21 mouse cellular contexts compared by ENCODE assay signal in the genomic region with DNA sequence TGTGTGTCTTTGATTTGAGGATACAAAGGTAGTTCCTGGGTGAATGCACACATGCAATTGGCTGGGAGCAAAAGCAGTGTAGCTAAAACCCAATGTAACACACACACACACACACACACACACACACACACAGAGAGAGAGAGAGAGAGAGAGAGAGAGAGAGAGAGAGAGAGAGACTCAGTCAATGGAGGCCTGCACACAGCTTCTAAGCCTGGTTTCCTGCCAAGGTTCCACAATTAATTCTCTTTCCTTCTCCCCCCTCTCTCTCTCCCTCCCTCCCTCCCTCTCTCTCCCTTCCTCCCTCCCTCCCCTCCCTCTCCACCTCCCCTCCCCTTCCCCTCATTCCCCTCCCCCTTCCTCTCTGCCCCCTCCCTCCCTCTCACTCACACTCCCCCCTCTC.
DNase-seq lines count a peak whose midpoint lies in the region; ATAC-seq and TF ChIP-seq lines count a peak whose summit lies in the region.
"Had no signal": no experiment of that assay in that cellular context is flagged by ENCODE, and none has a peak within 500 bp of the region (broad histone marks: within the 10 kb centered on the region; RNA-seq: fewer than 3 reads in every experiment).

No protein-coding gene starts in this region.

- H3K9me3 ChIP-seq in forebrain, embryonic 14.5 days (replicated peaks; ENCODE audit: control insufficient read depth, low read length): no peaks in the 10 kb centered on the region
- H3K9me3 ChIP-seq in forebrain, embryonic 12.5 days: no peaks in the 10 kb centered on the region
- H3K9me3 ChIP-seq in lung, embryonic 14.5 days (ENCODE audit: low read depth, low read length): no peaks in the 10 kb centered on the region
- H3K9me3 ChIP-seq in embryonic facial prominence, embryonic 12.5 days: no peaks in the 10 kb centered on the region
- H3K9me3 ChIP-seq: embryonic facial prominence, embryonic 15.5 days; heart, embryonic 13.5 days had no signal

- peak; percentile 56 for DNase-seq in forebrain, embryonic 14.5 days (ENCODE audit: low spot score)
- peak; percentile 55 for DNase-seq in lung, embryonic 14.5 days
- no peak for DNase-seq in lung, postnatal 36 days
- peak; percentile 76 for DNase-seq in brain, embryonic 14.5 days (ENCODE audit: low read depth)
- no peak for DNase-seq in urinary bladder, postnatal 36 days (ENCODE audit: low spot score in 2 of 2)
- DNase-seq: adrenal gland, postnatal 14 days; cerebellum, adult 18-20 months; cerebellum, adult 9-11 months; cerebellum, postnatal 36 days; gastrocnemius, adult 2 months; gastrocnemius, postnatal 25 days had no signal

- no peak for TF ChIP-seq POLR2A in brain, embryonic 14.5 days (IDR thresholded peaks at IDR 0.05; ENCODE audit: borderline replicate concordance, extremely low read depth, insufficient read depth, insufficient read length, poor library complexity, severe bottlenecking)

- H3K27ac ChIP-seq in forebrain, embryonic 14.5 days (ENCODE audit: low read depth, low read length): no peak overlapping the region
- no peak overlapping the region for H3K27ac ChIP-seq in forebrain, embryonic 12.5 days
- H3K27ac ChIP-seq in lung, embryonic 14.5 days (ENCODE audit: low read depth): no peak overlapping the region
- H3K27ac ChIP-seq in embryonic facial prominence, embryonic 12.5 days: 0 out of 2 replicates have a peak overlapping the region, but pooled peaks have one; percentile 63
- H3K27ac ChIP-seq: embryonic facial prominence, embryonic 15.5 days; gastrocnemius, adult 2 months; heart, embryonic 13.5 days; hindbrain, embryonic 14.5 days had no signal

- no peaks in the 10 kb centered on the region for H3K36me3 ChIP-seq in forebrain, embryonic 14.5 days (ENCODE audit: control insufficient read depth, insufficient read depth, low read length)
- no peaks in the 10 kb centered on the region for H3K36me3 ChIP-seq in forebrain, embryonic 12.5 days (replicated peaks)
- H3K36me3 ChIP-seq in lung, embryonic 14.5 days (ENCODE audit: insufficient read depth): no peaks in the 10 kb centered on the region
- H3K36me3 ChIP-seq in embryonic facial prominence, embryonic 12.5 days: no peaks in the 10 kb centered on the region
- H3K36me3 ChIP-seq: embryonic facial prominence, embryonic 15.5 days; heart, embryonic 13.5 days had no signal

- no peaks in the 10 kb centered on the region for H3K27me3 ChIP-seq in forebrain, embryonic 14.5 days (replicated peaks; ENCODE audit: control insufficient read depth, insufficient read depth, low read length)
- no peaks in the 10 kb centered on the region for H3K27me3 ChIP-seq in forebrain, embryonic 12.5 days
- no peaks in the 10 kb centered on the region for H3K27me3 ChIP-seq in lung, embryonic 14.5 days (ENCODE audit: insufficient read depth, low read length)
- H3K27me3 ChIP-seq in embryonic facial prominence, embryonic 12.5 days: no peaks in the 10 kb centered on the region
- H3K27me3 ChIP-seq: CH12.LX; embryonic facial prominence, embryonic 15.5 days; heart, embryonic 13.5 days; Patski had no signal

- no peaks in the 10 kb centered on the region for H3K4me1 ChIP-seq in forebrain, embryonic 14.5 days (ENCODE audit: control insufficient read depth, insufficient read depth, low read length)
- no peaks in the 10 kb centered on the region for H3K4me1 ChIP-seq in forebrain, embryonic 12.5 days
- peaks cover 5% of the 10 kb centered on the region; the same call in 1 of the 2 replicates for H3K4me1 ChIP-seq in lung, embryonic 14.5 days (ENCODE audit: insufficient read depth)
- H3K4me1 ChIP-seq in embryonic facial prominence, embryonic 12.5 days: peaks cover 20% of the 10 kb centered on the region
- H3K4me1 ChIP-seq: embryonic facial prominence, embryonic 15.5 days had no signal

- H3K9ac ChIP-seq in forebrain, embryonic 14.5 days (ENCODE audit: low read length): no peak overlapping the region
- H3K9ac ChIP-seq in forebrain, embryonic 12.5 days: no peak overlapping the region
- no peak overlapping the region for H3K9ac ChIP-seq in lung, embryonic 14.5 days
- no peak overlapping the region for H3K9ac ChIP-seq in embryonic facial prominence, embryonic 12.5 days
- H3K9ac ChIP-seq: embryonic facial prominence, embryonic 15.5 days; heart, embryonic 13.5 days; hindbrain, embryonic 14.5 days had no signal

- TF ChIP-seq CTCF in lung, embryonic 14.5 days (IDR thresholded peaks at IDR 0.05; ENCODE audit: low read depth): no peak
- TF ChIP-seq CTCF in brain, embryonic 14.5 days (IDR thresholded peaks at IDR 0.05; ENCODE audit: borderline replicate concordance, extremely low read depth, insufficient read depth, insufficient read length): no peak

- H3K4me2 ChIP-seq in forebrain, embryonic 14.5 days (ENCODE audit: low read length): no peak overlapping the region
- H3K4me2 ChIP-seq in forebrain, embryonic 12.5 days: no peak overlapping the region
- H3K4me2 ChIP-seq in lung, embryonic 14.5 days: no peak overlapping the region
- no peak overlapping the region for H3K4me2 ChIP-seq in embryonic facial prominence, embryonic 12.5 days (replicated peaks)
- H3K4me2 ChIP-seq: embryonic facial prominence, embryonic 15.5 days; heart, embryonic 13.5 days; hindbrain, embryonic 14.5 days had no signal

- no peak overlapping the region for H3K4me3 ChIP-seq in forebrain, embryonic 14.5 days (ENCODE audit: low read depth, low read length)
- H3K4me3 ChIP-seq in forebrain, embryonic 12.5 days (replicated peaks): no peak overlapping the region
- H3K4me3 ChIP-seq in lung, embryonic 14.5 days (ENCODE audit: low read depth, low read length): no peak overlapping the region
- no peak overlapping the region for H3K4me3 ChIP-seq in embryonic facial prominence, embryonic 12.5 days
- H3K4me3 ChIP-seq: embryonic facial prominence, embryonic 15.5 days; erythroblast, embryonic 14.5 days; gastrocnemius, adult 2 months; heart, embryonic 13.5 days had no signal

- ATAC-seq in forebrain, embryonic 14.5 days: 0 out of 2 replicates have a peak, but pooled peaks have one; percentile 52
- ATAC-seq in forebrain, embryonic 12.5 days (ENCODE audit: low FRiP score): no peak
- ATAC-seq in lung, embryonic 14.5 days (ENCODE audit: insufficient read depth): no peak
- ATAC-seq in embryonic facial prominence, embryonic 12.5 days (ENCODE audit: insufficient number of reproducible peaks, insufficient read depth, low FRiP score, low TSS enrichment): no peak
- ATAC-seq: activated CD4-positive, CD25-positive, alpha-beta regulatory T cell, adult 4 months; intestine, embryonic 16.5 days; Patski had no signal

Comparison
In these comparisons a context has a peak if more than half of its experiments do, and no peak if none do; other contexts are left out.
1. DNase-seq: peak in forebrain, embryonic 14.5 days (single experiment), lung, embryonic 14.5 days (single experiment) and brain, embryonic 14.5 days (single experiment); none in lung, postnatal 36 days (single experiment) and urinary bladder, postnatal 36 days (0 of 2).